8 mouse cellular contexts compared by ENCODE assay signal in the genomic region with DNA sequence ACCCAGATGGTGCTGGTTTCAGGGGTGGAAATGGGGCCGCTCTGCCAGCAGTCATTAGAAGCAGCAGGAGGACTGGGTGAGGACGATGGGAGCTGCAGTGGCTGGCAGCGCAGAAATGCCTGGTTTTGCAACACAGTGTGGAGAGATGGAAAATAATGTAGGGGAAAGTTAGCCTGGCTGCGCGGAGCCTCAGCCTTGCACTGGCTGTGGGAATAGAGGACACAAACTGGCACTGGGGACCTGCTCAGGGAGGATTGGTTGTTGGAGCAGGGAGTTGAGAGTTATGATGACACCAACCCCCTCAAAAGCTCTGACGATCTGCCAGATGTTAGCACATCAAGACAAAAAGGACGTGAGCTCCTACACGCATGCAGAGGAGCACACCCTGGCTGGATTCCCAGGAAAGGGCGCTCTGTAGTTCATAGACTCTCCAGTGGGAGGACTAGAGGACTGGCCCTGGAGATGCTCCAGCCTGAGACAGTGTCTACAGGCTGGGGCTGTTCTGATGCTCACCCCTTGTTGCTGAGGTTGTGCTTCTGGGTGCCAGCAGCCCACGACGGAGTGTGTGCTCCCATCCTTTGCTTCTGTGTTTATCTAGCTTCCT. TPM values are rescaled to one million over a fixed set of nuclear protein-coding genes. Genes with fewer than 3 reads are reported as not detected.
A peak's percentile ranks its signal among the peaks of the same experiment; 100 is the strongest.
DNase-seq lines count a peak whose midpoint lies in the region; ATAC-seq lines count a peak whose summit lies in the region.

No protein-coding gene starts in this region.

- no peaks in the 10 kb centered on the region for H3K9me3 ChIP-seq in forebrain, embryonic 16.5 days (ENCODE audit: control insufficient read depth, low read length)
- no peaks in the 10 kb centered on the region for H3K9me3 ChIP-seq in forebrain, embryonic 11.5 days (ENCODE audit: control insufficient read depth, low read length)
- H3K9me3 ChIP-seq in intestine, embryonic 16.5 days (ENCODE audit: control insufficient read depth, low read length): no peaks in the 10 kb centered on the region
- H3K9me3 ChIP-seq in liver, embryonic 15.5 days (replicated peaks): no peaks in the 10 kb centered on the region

- no peak for DNase-seq in forebrain, embryonic 11.5 days (ENCODE audit: low spot score)
- peak; percentile 41 for DNase-seq in adrenal gland, adult 8-10 months
- DNase-seq in gastrocnemius, postnatal 14 days: peak; percentile 61
- peak; percentile 45 for DNase-seq in retina, embryonic 14.5 days (ENCODE audit: low spot score)
- no peak for DNase-seq in spleen, adult 18-20 months

- H3K27me3 ChIP-seq in forebrain, embryonic 16.5 days (replicated peaks; ENCODE audit: control insufficient read depth, insufficient read depth, low read length): no peaks in the 10 kb centered on the region
- H3K27me3 ChIP-seq in forebrain, embryonic 11.5 days (ENCODE audit: control insufficient read depth, insufficient read depth, low read length): no peaks in the 10 kb centered on the region
- H3K27me3 ChIP-seq in intestine, embryonic 16.5 days (replicated peaks; ENCODE audit: control insufficient read depth, insufficient read depth, low read length): no peaks in the 10 kb centered on the region
- H3K27me3 ChIP-seq in liver, embryonic 15.5 days: no peaks in the 10 kb centered on the region

- H3K4me1 ChIP-seq in forebrain, embryonic 16.5 days (replicated peaks; ENCODE audit: control insufficient read depth, insufficient read depth, low read length): no peaks in the 10 kb centered on the region
- H3K4me1 ChIP-seq in forebrain, embryonic 11.5 days (replicated peaks; ENCODE audit: control insufficient read depth, insufficient read depth, low read length): no peaks in the 10 kb centered on the region
- H3K4me1 ChIP-seq in intestine, embryonic 16.5 days (ENCODE audit: control insufficient read depth, insufficient read depth, low read length): no peaks in the 10 kb centered on the region
- no peaks in the 10 kb centered on the region; the same call in 1 of the 2 replicates for H3K4me1 ChIP-seq in liver, embryonic 15.5 days (replicated peaks)

- peak; percentile 67; the same call in 1 of the 2 replicates for ATAC-seq in forebrain, embryonic 16.5 days
- ATAC-seq in forebrain, embryonic 11.5 days (replicated peaks; ENCODE audit: low FRiP score): no peak
- ATAC-seq in intestine, embryonic 16.5 days: peak; percentile 84
- peak; percentile 56 for ATAC-seq in liver, embryonic 15.5 days (ENCODE audit: insufficient read depth)

- H3K9ac ChIP-seq in forebrain, embryonic 16.5 days (replicated peaks; ENCODE audit: low read depth, low read length): no peak overlapping the region
- no peak overlapping the region for H3K9ac ChIP-seq in forebrain, embryonic 11.5 days (ENCODE audit: low read length)
- H3K9ac ChIP-seq in intestine, embryonic 16.5 days (ENCODE audit: low read depth, low read length): no peak overlapping the region
- H3K9ac ChIP-seq in liver, embryonic 15.5 days: no peak overlapping the region

- intact Hi-C loops in gastrocnemius, postnatal 14 days (cut with DNase I; ENCODE audit: low total_unique reads): no loop called here

- no peak overlapping the region for H3K4me2 ChIP-seq in forebrain, embryonic 16.5 days (ENCODE audit: low read length)
- no peak overlapping the region for H3K4me2 ChIP-seq in forebrain, embryonic 11.5 days (ENCODE audit: low read depth, low read length, severe bottlenecking)
- no peak overlapping the region for H3K4me2 ChIP-seq in intestine, embryonic 16.5 days (ENCODE audit: low read depth, low read length)
- no peak overlapping the region for H3K4me2 ChIP-seq in liver, embryonic 15.5 days

- H3K36me3 ChIP-seq in forebrain, embryonic 16.5 days (ENCODE audit: control insufficient read depth, insufficient read depth): no peaks in the 10 kb centered on the region
- no peaks in the 10 kb centered on the region for H3K36me3 ChIP-seq in forebrain, embryonic 11.5 days (ENCODE audit: control insufficient read depth, insufficient read depth, low read length)
- no peaks in the 10 kb centered on the region for H3K36me3 ChIP-seq in intestine, embryonic 16.5 days (ENCODE audit: control insufficient read depth, insufficient read depth, low read length)
- H3K36me3 ChIP-seq in liver, embryonic 15.5 days (replicated peaks): no peaks in the 10 kb centered on the region

- H3K27ac ChIP-seq in forebrain, embryonic 16.5 days (ENCODE audit: low read length): no peak overlapping the region
- no peak overlapping the region for H3K27ac ChIP-seq in forebrain, embryonic 11.5 days (ENCODE audit: low read depth, low read length)
- no peak overlapping the region for H3K27ac ChIP-seq in intestine, embryonic 16.5 days (ENCODE audit: low read length)
- H3K27ac ChIP-seq in liver, embryonic 15.5 days (replicated peaks): no peak overlapping the region

- WGBS in forebrain, embryonic 16.5 days: 53% methylated on average over 11 of the region's 11 CpGs
- WGBS in forebrain, embryonic 11.5 days: 69% methylated on average over 11 of the region's 11 CpGs
- WGBS in intestine, embryonic 16.5 days: 42% methylated on average over 11 of the region's 11 CpGs
- 40% methylated on average over 11 of the region's 11 CpGs for WGBS in liver, embryonic 15.5 days (ENCODE audit: insufficient replicate concordance)

- no peak overlapping the region for H3K4me3 ChIP-seq in forebrain, embryonic 16.5 days (replicated peaks; ENCODE audit: low read length)
- H3K4me3 ChIP-seq in forebrain, embryonic 11.5 days (ENCODE audit: low read depth, low read length): no peak overlapping the region
- no peak overlapping the region for H3K4me3 ChIP-seq in intestine, embryonic 16.5 days (ENCODE audit: low read length)
- no peak overlapping the region for H3K4me3 ChIP-seq in liver, embryonic 15.5 days (replicated peaks)

RNA-seq across cellular contexts. Expression of gene Ffar4, which starts 9.8 kb away (rescaled TPM):
- 0.17 TPM in 1 of 2 replicates, not detected in the other for polyA plus RNA-seq in forebrain, embryonic 16.5 days (2015; fragmentation: Nextera tagmentation; extraction: Ambion mirVana)
- not detected in 2 replicates for polyA plus RNA-seq in forebrain, embryonic 11.5 days (2014; fragmentation: Nextera tagmentation; extraction: Ambion mirVana)
- total RNA-seq in adrenal gland, adult 8-10 months (2022): 1 to 10 TPM; 1.2 to 7.2 (median 4.5) TPM
- total RNA-seq in gastrocnemius, postnatal 14 days (2021): not detected
- polyA plus RNA-seq in intestine, embryonic 16.5 days (2015; fragmentation: Nextera tagmentation; extraction: Ambion mirVana): 5.9 and 7.5 TPM in 2 replicates
- 0.16 and 0.20 TPM in 2 replicates for polyA plus RNA-seq in liver, embryonic 15.5 days (2015; fragmentation: Nextera tagmentation; extraction: Ambion mirVana)

RNA-seq across cellular contexts. Expression of gene Cep55, which starts 32.2 kb away (rescaled TPM):
- 12.2 and 17.8 TPM in 2 replicates for polyA plus RNA-seq in forebrain, embryonic 16.5 days (2015; fragmentation: Nextera tagmentation; extraction: Ambion mirVana)
- polyA plus RNA-seq in forebrain, embryonic 11.5 days (2014; fragmentation: Nextera tagmentation; extraction: Ambion mirVana): 51.6 and 61.3 TPM in 2 replicates
- total RNA-seq in adrenal gland, adult 8-10 months (2022): 1 to 10 TPM in 3 of 4 experiments, under 1 TPM in 1; 0.44 to 1.5 (median 1.2) TPM
- total RNA-seq in gastrocnemius, postnatal 14 days (2021): 1 to 10 TPM; 1.8 to 1.9 TPM
- 21.9 and 22.2 TPM in 2 replicates for polyA plus RNA-seq in intestine, embryonic 16.5 days (2015; fragmentation: Nextera tagmentation; extraction: Ambion mirVana)
- 4.7 and 5.3 TPM in 2 replicates for polyA plus RNA-seq in liver, embryonic 15.5 days (2015; fragmentation: Nextera tagmentation; extraction: Ambion mirVana)

RNA-seq across cellular contexts. Expression of gene Rbp4, which starts 38.0 kb away (rescaled TPM):
- 1.1 and 1.3 TPM in 2 replicates for polyA plus RNA-seq in forebrain, embryonic 16.5 days (2015; fragmentation: Nextera tagmentation; extraction: Ambion mirVana)
- polyA plus RNA-seq in forebrain, embryonic 11.5 days (2014; fragmentation: Nextera tagmentation; extraction: Ambion mirVana): 1.1 TPM in 2 replicates
- total RNA-seq in adrenal gland, adult 8-10 months (2022): 10 to 100 TPM; 16.6 to 48.0 (median 34.0) TPM
- 1 to 10 TPM; 2.6 to 3.9 TPM for total RNA-seq in gastrocnemius, postnatal 14 days (2021)
- 54.0 and 78.5 TPM in 2 replicates for polyA plus RNA-seq in intestine, embryonic 16.5 days (2015; fragmentation: Nextera tagmentation; extraction: Ambion mirVana)
- 1,815 and 1,906 TPM in 2 replicates for polyA plus RNA-seq in liver, embryonic 15.5 days (2015; fragmentation: Nextera tagmentation; extraction: Ambion mirVana)

RNA-seq across cellular contexts. Expression of gene Myof, which starts 43.7 kb away (rescaled TPM):
- 1.5 and 2.0 TPM in 2 replicates for polyA plus RNA-seq in forebrain, embryonic 16.5 days (2015; fragmentation: Nextera tagmentation; extraction: Ambion mirVana)
- 4.7 and 4.9 TPM in 2 replicates for polyA plus RNA-seq in forebrain, embryonic 11.5 days (2014; fragmentation: Nextera tagmentation; extraction: Ambion mirVana)
- total RNA-seq in adrenal gland, adult 8-10 months (2022): 100 to 1,000 TPM in 1 of 4 experiments, 10 to 100 TPM in 3; 33.4 to 102 (median 63.6) TPM
- 1 to 10 TPM; 8.5 to 8.9 TPM for total RNA-seq in gastrocnemius, postnatal 14 days (2021)
- polyA plus RNA-seq in intestine, embryonic 16.5 days (2015; fragmentation: Nextera tagmentation; extraction: Ambion mirVana): 6.5 and 9.2 TPM in 2 replicates
- 1.1 and 1.6 TPM in 2 replicates for polyA plus RNA-seq in liver, embryonic 15.5 days (2015; fragmentation: Nextera tagmentation; extraction: Ambion mirVana)

RNA-seq across cellular contexts. Expression of gene Pde6c, which starts 45.5 kb away (rescaled TPM):
- 0.16 and 0.19 TPM in 2 replicates for polyA plus RNA-seq in forebrain, embryonic 16.5 days (2015; fragmentation: Nextera tagmentation; extraction: Ambion mirVana)
- not detected in 2 replicates for polyA plus RNA-seq in forebrain, embryonic 11.5 days (2014; fragmentation: Nextera tagmentation; extraction: Ambion mirVana)
- total RNA-seq in adrenal gland, adult 8-10 months (2022): not detected
- not detected for total RNA-seq in gastrocnemius, postnatal 14 days (2021)
- 0.06 and 0.13 TPM in 2 replicates for polyA plus RNA-seq in intestine, embryonic 16.5 days (2015; fragmentation: Nextera tagmentation; extraction: Ambion mirVana)
- polyA plus RNA-seq in liver, embryonic 15.5 days (2015; fragmentation: Nextera tagmentation; extraction: Ambion mirVana): 5.5 and 5.8 TPM in 2 replicates

Comparison
In these comparisons a context has a peak if more than half of its experiments do, and no peak if none do; other contexts are left out.
1. DNase-seq: peak in adrenal gland, adult 8-10 months (single experiment), gastrocnemius, postnatal 14 days (single experiment) and retina, embryonic 14.5 days (single experiment); none in forebrain, embryonic 11.5 days (single experiment) and spleen, adult 18-20 months (0 of 2).
2. RNA of gene Rbp4, which starts 38.0 kb away (polyA plus RNA-seq): 1,815 to 1,906 TPM in liver, embryonic 15.5 days and 54.0 to 78.5 TPM in intestine, embryonic 16.5 days; 1.1 to 1.3 TPM in forebrain, embryonic 16.5 days and 1.1 TPM in forebrain, embryonic 11.5 days; every median in the first group is over 10 times any median in the second.